Mouse (Mus musculus) kidney, adult 2 months (tissue): ENCODE measurements at regions not wholly inside any gene's neighbourhood (a gene's known extent, or its start where the extent isn't known, plus 50 kb on each side); places are given as distances from the start of the nearest gene placed in this dataset.

ENCODE experiments used
- CTCF ChIP-seq: fragments of 200-500 bp; conservative IDR thresholded peaks from 2 replicates; pipeline ENCODE4 v1.5.1; 2011; ENCODE audit warnings: low read depth, mild to moderate bottlenecking, control low read depth, low read length, moderate library complexity, mixed read lengths; ENCODE audit not compliant: insufficient read depth, insufficient read length
- POLR2A ChIP-seq: fragments of 200-500 bp; IDR thresholded peaks from one replicate; pipeline ENCODE4 v1.6.1; 2011; ENCODE audit warnings: low read depth, low read length, control low read depth

GRCm38 (mm10) chr1:184454381-184454780, 278.0 kb downstream of the Hlx start:
- TF ChIP-seq CTCF: no peak
- no peak for TF ChIP-seq POLR2A
